Mouse (Mus musculus) C2C12 (cell line): Measurements from ENCODE around the gene Scrt2.

ENCODE experiments used
- CEBPB ChIP-seq: IDR thresholded peaks from one replicate; pipeline ENCODE4 v1.6.1; 2011; ENCODE audit warnings: low read depth, mild to moderate bottlenecking, control low read depth, moderate library complexity
- CTCF ChIP-seq: IDR thresholded peaks from one replicate; pipeline ENCODE4 v1.5.1; 2011; ENCODE audit not compliant: control insufficient read depth, insufficient read depth, insufficient read length
- FOSL1 ChIP-seq: IDR thresholded peaks from one replicate; pipeline ENCODE4 v1.8.0; 2011; ENCODE audit warnings: mild to moderate bottlenecking, low read length; ENCODE audit not compliant: poor library complexity, insufficient read depth, severe bottlenecking
- MAX ChIP-seq: IDR thresholded peaks from one replicate; pipeline ENCODE4 v1.6.1; 2011; ENCODE audit warnings: mild to moderate bottlenecking, control low read depth
- MYOG ChIP-seq: IDR thresholded peaks from one replicate; pipeline ENCODE4 v1.6.1; 2011; ENCODE audit not compliant: control insufficient read depth, insufficient read length; ENCODE audit errors: extremely low read depth
- USF1 ChIP-seq: IDR thresholded peaks from one replicate; pipeline ENCODE4 v1.6.1; 2011; ENCODE audit warnings: low read depth, mild to moderate bottlenecking, control low read depth, moderate library complexity

- TF ChIP-seq CTCF: no peak
- TF ChIP-seq MAX: no peak
- TF ChIP-seq MYOG: no peak
- no peak for TF ChIP-seq USF1
- TF ChIP-seq CEBPB: no peak
- no peak for TF ChIP-seq FOSL1
Measured at GRCm38 (mm10) chr2:152048003-152048980, 33.0 kb upstream of the Scrt2 start.
